ENCODE assay signal across 31 mouse cellular contexts in genomic region chr15:85738416-85738815, GRCm38 (mm10). TPM values are rescaled to one million over a fixed set of nuclear protein-coding genes. Genes with fewer than 3 reads are reported as not detected.
DNase-seq lines count a peak whose midpoint lies in the region; ATAC-seq and TF ChIP-seq lines count a peak whose summit lies in the region.
"Had no signal": no experiment of that assay in that cellular context is flagged by ENCODE, and none has a peak within 500 bp of the region (broad histone marks: within the 10 kb centered on the region; RNA-seq: fewer than 3 reads in every experiment).

No protein-coding gene starts in this region.

- peaks cover 32% of the 10 kb centered on the region for H3K79me2 ChIP-seq in liver, adult 2 months (ENCODE audit: control insufficient read depth, insufficient read depth, low read length)

- no peak overlapping the region; the same call in 1 of the 2 replicates for H3K27ac ChIP-seq in gastrocnemius, adult 2 months
- peak overlapping the region; percentile 85 for H3K27ac ChIP-seq in liver, adult 2 months (replicated peaks; ENCODE audit: insufficient read depth, low read depth, low read length)
- H3K27ac ChIP-seq in liver, embryonic 16.5 days (ENCODE audit: low read length) = no peak overlapping the region
- no peak overlapping the region for H3K27ac ChIP-seq in liver, embryonic 12.5 days
- peak overlapping the region; percentile 98 for H3K27ac ChIP-seq in brown adipose tissue, adult 24 weeks (replicated peaks; ENCODE audit: low read depth, low read length)
- H3K27ac ChIP-seq: embryonic facial prominence, embryonic 13.5 days; embryonic facial prominence, embryonic 15.5 days; forebrain, embryonic 10.5 days; forebrain, embryonic 12.5 days had no signal

- peak overlapping the region; percentile 84 for H3K9ac ChIP-seq in liver, adult 2 months (ENCODE audit: low read depth, low read length)
- H3K9ac ChIP-seq in liver, embryonic 16.5 days (ENCODE audit: low read depth, low read length) = no peak overlapping the region
- H3K9ac ChIP-seq in liver, embryonic 12.5 days = no peak overlapping the region
- H3K9ac ChIP-seq: embryonic facial prominence, embryonic 13.5 days; embryonic facial prominence, embryonic 15.5 days; forebrain, embryonic 12.5 days had no signal

- ATAC-seq in liver, embryonic 16.5 days (ENCODE audit: low read depth) = no peak
- no peak for ATAC-seq in liver, embryonic 12.5 days
- ATAC-seq: activated CD4-positive, CD25-positive, alpha-beta regulatory T cell, adult 4 months; CD4-positive, CD25-positive, alpha-beta regulatory T cell, adult 4 months; forebrain, embryonic 14.5 days; Patski had no signal

- no peak for DNase-seq in gastrocnemius, adult 2 months
- DNase-seq in gastrocnemius, postnatal 25 days = no peak
- peak; percentile 64 for DNase-seq in liver, adult 2 months (ENCODE audit: extremely low read depth, low read depth, low spot score)
- DNase-seq in liver = no peak
- DNase-seq in left cerebral cortex, postnatal 25 days (ENCODE audit: low spot score in 2 of 2) = no peak
- DNase-seq: adrenal gland, adult 8-10 months; adrenal gland, postnatal 14 days; adrenal gland, postnatal 36 days; B cell, adult 2 months; cerebellum, adult 11 months; cerebellum, adult 18-20 months; cerebellum, adult 8-10 months; cerebellum, adult 9-11 months; cerebellum, postnatal 14 days; cerebellum, postnatal 36 days; embryo, embryonic 11 days had no signal

- peak overlapping the region; percentile 13; the same call in 1 of the 2 replicates for H3K4me2 ChIP-seq in liver, embryonic 16.5 days (ENCODE audit: low read depth, low read length)
- no peak overlapping the region for H3K4me2 ChIP-seq in liver, embryonic 12.5 days
- H3K4me2 ChIP-seq: embryonic facial prominence, embryonic 13.5 days; embryonic facial prominence, embryonic 15.5 days; forebrain, embryonic 12.5 days had no signal

- intact Hi-C loops in gastrocnemius, adult 2 months (cut with DNase I) = no loop called here
- intact Hi-C loops in left cerebral cortex, postnatal 25 days (cut with DNase I) = loop anchor here (5.0 kb wide), 1 partner anchor 74 kb away; the partner anchor contains the start of gene Cdpf1

- WGBS in liver, adult 2 months = 25% methylated on average over 3 of the region's 3 CpGs
- WGBS in liver, embryonic 16.5 days (ENCODE audit: insufficient replicate concordance) = 71% methylated on average over 3 of the region's 3 CpGs
- WGBS in liver, embryonic 12.5 days (ENCODE audit: insufficient replicate concordance) = 78% methylated on average over 3 of the region's 3 CpGs

- peak overlapping the region; percentile 21 for H3K4me3 ChIP-seq in gastrocnemius, adult 2 months
- peak overlapping the region; percentile 59 for H3K4me3 ChIP-seq in liver, adult 2 months (ENCODE audit: insufficient read depth, low read depth, low read length)
- H3K4me3 ChIP-seq in liver, embryonic 16.5 days (ENCODE audit: low read depth, low read length) = 0 out of 2 replicates have a peak overlapping the region, but pooled peaks have one; percentile 3
- H3K4me3 ChIP-seq in liver, embryonic 12.5 days = no peak overlapping the region
- peak overlapping the region; percentile 72 for H3K4me3 ChIP-seq in brown adipose tissue, adult 24 weeks (ENCODE audit: insufficient read depth, low read depth, low read length)
- H3K4me3 ChIP-seq: embryonic facial prominence, embryonic 13.5 days; embryonic facial prominence, embryonic 15.5 days; erythroblast, embryonic 14.5 days; forebrain, embryonic 10.5 days; forebrain, embryonic 12.5 days had no signal

- peaks cover 5% of the 10 kb centered on the region for H3K4me1 ChIP-seq in liver, adult 2 months (ENCODE audit: control insufficient read depth, insufficient read depth, low read length)
- peaks cover 2% of the 10 kb centered on the region; the same call in 1 of the 2 replicates for H3K4me1 ChIP-seq in liver, embryonic 16.5 days (ENCODE audit: control insufficient read depth, low read depth, low read length)
- peaks cover 21% of the 10 kb centered on the region for H3K4me1 ChIP-seq in liver, embryonic 12.5 days
- H3K4me1 ChIP-seq in brown adipose tissue, adult 24 weeks (ENCODE audit: control insufficient read depth, insufficient read depth, insufficient read length, low read length) = peaks cover 2% of the 10 kb centered on the region; the same call in 1 of the 2 replicates

- no peak for TF ChIP-seq POLR2A in liver, adult 2 months (IDR thresholded peaks at IDR 0.05; ENCODE audit: extremely low read depth, insufficient read depth, low read length)

- TF ChIP-seq CTCF in gastrocnemius, adult 2 months (IDR thresholded peaks at IDR 0.05) = no peak
- no peak for TF ChIP-seq CTCF in liver, adult 2 months (IDR thresholded peaks at IDR 0.05; ENCODE audit: low read depth, low read length)

- no peaks in the 10 kb centered on the region for H3K27me3 ChIP-seq in liver, adult 2 months (ENCODE audit: control insufficient read depth, insufficient read depth, low read length)
- peaks cover 35% of the 10 kb centered on the region for H3K27me3 ChIP-seq in liver, embryonic 16.5 days (ENCODE audit: control insufficient read depth, insufficient read depth, low read depth, low read length)
- peaks cover 57% of the 10 kb centered on the region for H3K27me3 ChIP-seq in liver, embryonic 12.5 days (replicated peaks)
- H3K27me3 ChIP-seq: Patski had no signal

- H3K36me3 ChIP-seq in liver, adult 2 months (ENCODE audit: control insufficient read depth, insufficient read depth, low read length) = peaks cover 15% of the 10 kb centered on the region
- no peaks in the 10 kb centered on the region for H3K36me3 ChIP-seq in liver, embryonic 16.5 days (ENCODE audit: control insufficient read depth, insufficient read depth)
- H3K36me3 ChIP-seq in liver, embryonic 12.5 days = no peaks in the 10 kb centered on the region
- H3K36me3 ChIP-seq: embryonic facial prominence, embryonic 13.5 days; embryonic facial prominence, embryonic 15.5 days; forebrain, embryonic 10.5 days; forebrain, embryonic 12.5 days; G1E had no signal

- no peaks in the 10 kb centered on the region for H3K9me3 ChIP-seq in liver, embryonic 16.5 days (replicated peaks; ENCODE audit: control insufficient read depth, low read length)
- H3K9me3 ChIP-seq in liver, embryonic 12.5 days (replicated peaks) = no peaks in the 10 kb centered on the region
- H3K9me3 ChIP-seq: embryonic facial prominence, embryonic 13.5 days; embryonic facial prominence, embryonic 15.5 days; forebrain, embryonic 10.5 days; forebrain, embryonic 12.5 days; G1E had no signal

RNA-seq across cellular contexts. Expression of gene Ppara, which starts 3.6 kb away (rescaled TPM):
- 10 to 100 TPM; 15.4 to 47.2 TPM for total RNA-seq in gastrocnemius, adult 2 months (2021)
- 10 to 100 TPM; 11.4 to 19.3 TPM for total RNA-seq in gastrocnemius, postnatal 25 days (2021)
- 184 and 206 TPM in 2 replicates for total RNA-seq in liver, adult 2 months (2014; rRNA removed)
- 36.2 and 39.8 TPM in 2 replicates for polyA plus RNA-seq in liver, adult 2 months (2012; rRNA removed)
- 41.8 and 51.3 TPM in 2 replicates for polyA plus RNA-seq in liver, embryonic 16.5 days (2015; fragmentation: Nextera tagmentation; extraction: Ambion mirVana)
- 5.7 TPM in 2 replicates for polyA plus RNA-seq in liver, embryonic 12.5 days (2016; fragmentation: Nextera tagmentation; extraction: Ambion mirVana)
- 53.5 and 108 TPM in 2 replicates for polyA plus RNA-seq in brown adipose tissue, adult 24 weeks (2012; ENCODE audit: insufficient read depth, insufficient read length, missing spikeins)
- 1 to 10 TPM; 3.3 to 4.2 TPM for total RNA-seq in left cerebral cortex, postnatal 25 days (2021)
- total RNA-seq: CH12.LX; common myeloid progenitor, adult 5-6 weeks had no signal
- polyA plus RNA-seq: erythroblast, embryonic 14.5 days; G1E had no signal

Comparison
In these comparisons a context has a peak if more than half of its experiments do, and no peak if none do; other contexts are left out.
1. H3K27ac ChIP-seq: peak in liver, adult 2 months (single experiment) and brown adipose tissue, adult 24 weeks (single experiment); none in gastrocnemius, adult 2 months (single experiment), liver, embryonic 16.5 days (single experiment) and liver, embryonic 12.5 days (single experiment).